Mouse (Mus musculus) bone marrow macrophage, adult 2 months (primary cell): Measurements from ENCODE around the gene Mpzl3.

Experiments used
- CTCF ChIP-seq: IDR thresholded peaks from 2 replicates; pipeline ENCODE4 v1.5.1; 2012; ENCODE audit warnings: low read depth, mild to moderate bottlenecking, low read length, moderate library complexity
- POLR2A ChIP-seq: IDR thresholded peaks from 2 replicates; pipeline ENCODE4 v1.6.1; 2012; ENCODE audit warnings: mild to moderate bottlenecking, low read depth, low read length, borderline replicate concordance

- TF ChIP-seq CTCF, result no peak
- no peak for TF ChIP-seq POLR2A
Observed at GRCm38 (mm10) chr9:45014879-45015278, 40.1 kb upstream of the Mpzl3 start.
